Mouse (Mus musculus): ENCODE data around the gene Ghsr.

The Ghsr gene

GRCm38 (mm10) chr3:27413566-27413965 is 42.4 kb downstream of the Ghsr start:
- DNase-seq = no peak

- DNase-seq = no peak
Measured at GRCm38 (mm10) chr3:27416786-27417185, 45.6 kb downstream of the Ghsr start.

DNA sequence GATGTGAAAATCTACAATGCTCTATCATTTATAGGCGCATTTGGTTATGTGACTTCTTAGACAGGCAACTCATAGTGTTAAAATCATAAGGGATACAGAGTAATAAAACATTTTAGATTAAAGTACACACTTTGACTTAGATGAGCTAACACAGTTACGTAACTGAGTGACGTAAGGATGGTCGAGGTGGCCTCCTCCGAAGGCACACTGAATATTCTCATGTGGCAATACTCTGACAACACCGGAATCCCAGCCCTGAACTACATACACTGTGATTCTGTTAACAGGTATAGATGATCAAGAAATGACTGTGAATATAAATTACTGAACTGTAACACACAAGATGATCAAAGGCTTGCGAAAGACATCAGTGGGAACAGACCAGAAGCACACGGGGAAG is 47.5 kb downstream of the Ghsr start:
- DNase-seq = no peak

DNA sequence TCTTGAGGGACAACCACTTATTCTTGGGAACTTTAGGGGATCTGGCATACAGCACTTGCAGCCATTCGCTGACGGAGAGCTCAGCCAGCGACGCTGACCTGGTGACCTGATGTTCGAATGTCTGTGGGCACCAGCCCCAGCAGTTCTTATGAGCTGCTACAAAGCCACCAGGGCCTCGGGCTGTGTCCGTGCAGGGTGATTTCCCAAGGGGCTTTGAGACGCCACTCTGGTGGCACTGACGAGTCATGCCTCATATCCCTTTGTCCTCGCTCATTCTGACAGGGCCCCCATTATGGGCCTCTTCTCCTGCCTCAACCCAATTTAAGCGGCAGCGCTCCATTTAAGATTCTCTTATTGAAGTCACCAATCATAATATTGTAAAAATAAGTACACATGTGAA is 50.8 kb downstream of the Ghsr start:
- peak; percentile 59 for DNase-seq

GRCm38 (mm10) chr3:27422521-27422920 is 51.4 kb downstream of the Ghsr start:
- no peak for DNase-seq

DNA sequence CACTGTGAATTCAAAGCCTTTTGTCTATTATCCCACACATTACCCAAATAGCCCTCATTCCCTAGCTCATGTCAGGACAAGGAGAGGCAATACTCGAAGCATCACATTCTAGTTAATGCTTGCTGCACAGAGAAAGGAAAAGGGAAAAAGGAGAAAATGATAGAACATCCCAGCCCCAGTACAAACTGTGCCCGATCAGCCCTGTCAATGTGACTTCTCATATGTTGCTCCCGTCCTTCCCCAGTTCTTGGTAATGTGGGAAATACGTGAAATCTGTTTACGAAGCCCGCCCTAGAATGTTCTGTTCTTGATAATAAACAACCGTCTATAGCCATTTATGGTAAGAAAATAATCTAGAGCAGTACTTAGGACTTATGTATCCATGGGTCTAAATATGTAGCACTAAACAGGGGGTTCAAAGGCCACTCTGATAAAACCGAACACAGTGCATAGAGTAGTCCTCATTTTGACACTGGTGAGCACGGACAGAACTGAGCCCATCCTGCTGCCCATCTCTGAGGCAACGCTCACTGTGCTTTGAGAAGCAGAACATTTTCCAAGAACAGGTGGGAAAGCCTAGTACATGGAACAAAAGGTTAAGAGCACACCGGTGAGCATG is 53.0 kb downstream of the Ghsr start:
- DNase-seq = no peak

DNA sequence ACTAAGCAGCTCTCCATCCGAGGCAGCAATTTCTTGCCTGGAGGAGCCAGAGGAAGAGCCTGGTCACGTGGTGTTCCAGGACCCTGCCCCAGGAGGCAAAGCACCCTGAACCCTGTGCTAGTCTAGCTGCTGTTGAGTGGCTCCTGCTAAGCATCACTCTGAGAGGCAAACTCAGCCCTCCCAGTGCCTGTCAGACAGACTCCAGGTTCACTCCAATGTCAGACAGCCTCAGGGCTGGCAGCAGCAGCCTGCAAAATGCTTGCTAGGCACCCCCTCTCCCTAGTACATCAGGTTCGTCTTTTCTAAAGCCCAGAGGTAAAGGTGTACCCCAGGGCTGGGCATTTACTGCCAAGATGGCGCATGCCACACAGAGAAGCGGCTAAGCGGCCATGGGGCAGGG is 56.3 kb downstream of the Ghsr start:
- no peak for DNase-seq
